Mouse (Mus musculus) macrophage (primary cell): Measurements from ENCODE around the gene Cdc25b. TPM values are rescaled to one million over a fixed set of nuclear protein-coding genes. Genes with fewer than 3 reads are reported as not detected.

Experiments used
- polyA plus RNA-seq: library from polyadenylated mRNA; stranded (reverse); fragments of 250-400 nt; gene quantifications from 3 replicates; pipeline ENCODE4 v1.2.4, GENCODE M21; 2018; ENCODE audit warnings: inconsistent platforms

The Cdc25b gene
- polyA plus RNA-seq, 1 experiment from 2014 or later = 9.4 TPM

Other genes starting within 250 kb of the Cdc25b start
- 1.2 to 7.8 TPM (median 2.4 TPM) in 3 replicates for gene Gfra4, start 143.9 kb upstream of the Cdc25b start, polyA plus RNA-seq
- gene Adam33, start 123.1 kb upstream of the Cdc25b start, polyA plus RNA-seq = 5.1 to 26.4 TPM (median 5.5 TPM) in 3 replicates
- gene Siglec1, start 100.2 kb upstream of the Cdc25b start, polyA plus RNA-seq = 63.7 to 152 TPM (median 102 TPM) in 3 replicates
- 0.06 to 0.17 TPM in 2 of 3 replicates, not detected in the other for gene Hspa12b, start 59.7 kb upstream of the Cdc25b start, polyA plus RNA-seq
- not detected in 3 replicates for gene Gm11037, start 53.5 kb upstream of the Cdc25b start, polyA plus RNA-seq
- gene 1700037H04Rik, start 26.9 kb upstream of the Cdc25b start, polyA plus RNA-seq = 29.5 to 50.1 TPM (median 49.5 TPM) in 3 replicates
- gene Cenpb, start 6.9 kb upstream of the Cdc25b start, polyA plus RNA-seq = 97.8 to 113 TPM (median 108 TPM) in 3 replicates
- gene Spef1, start 333 bp downstream of the Cdc25b start, polyA plus RNA-seq = 0.98 to 3.7 TPM (median 2.0 TPM) in 3 replicates
- gene Ap5s1, start 20.1 kb downstream of the Cdc25b start, polyA plus RNA-seq = 16.5 to 31.5 TPM (median 17.0 TPM) in 3 replicates
- gene Mavs, start 47.1 kb downstream of the Cdc25b start, polyA plus RNA-seq = 34.6 to 46.5 TPM (median 41.4 TPM) in 3 replicates
- 23.9 to 28.9 TPM (median 26.8 TPM) in 3 replicates for gene Pank2, start 75.5 kb downstream of the Cdc25b start, polyA plus RNA-seq
- gene Rnf24, start 165.9 kb downstream of the Cdc25b start, polyA plus RNA-seq = 1.9 to 2.8 TPM (median 2.8 TPM) in 3 replicates